Mouse (Mus musculus) ES-Bruce4 (cell line): Measurements from ENCODE around the gene 4933411K16Rik.

Source experiments
- CTCF ChIP-seq: IDR thresholded peaks from one replicate; pipeline ENCODE4 v1.8.1; 2011; ENCODE audit warnings: low read depth, low read length
- POLR2A ChIP-seq: IDR thresholded peaks from one replicate; pipeline ENCODE4 v1.8.1; 2011; ENCODE audit warnings: low read length; ENCODE audit not compliant: insufficient read depth

GRCm38 (mm10) chr19:42089748-42090595 is 37.9 kb downstream of the 4933411K16Rik start, which contains the start of gene Pi4k2a:
- TF ChIP-seq CTCF (no peak), POLR2A (no peak)
